Mouse (Mus musculus): ENCODE results near the gene Pip5k1b. TPM values are rescaled to one million over a fixed set of nuclear protein-coding genes. Genes with fewer than 3 reads are reported as not detected.

The Pip5k1b gene
- polyA plus RNA-seq, 1 experiment = 0.68 TPM

GRCm38 (mm10) chr19:24521997-24522396 is 33.7 kb downstream of the Pip5k1b start:
- Histone ChIP-seq H3K79me3 (ENCODE audit: low read depth) (no peaks in the 10 kb centered on the region), H3K27me3 (ENCODE audit: control insufficient read depth, insufficient read depth, insufficient read length) (no peaks in the 10 kb centered on the region), H3K79me2 (ENCODE audit: control insufficient read depth, insufficient read depth) (no peaks in the 10 kb centered on the region), H3K36me3 (ENCODE audit: control insufficient read depth, insufficient read depth) (no peaks in the 10 kb centered on the region), H3K4me3 (ENCODE audit: insufficient read depth, poor library complexity, severe bottlenecking) (no peak overlapping the region), H3ac (ENCODE audit: control insufficient read depth, insufficient read length, low read depth) (no peak overlapping the region)
- no peak for TF ChIP-seq MAX (IDR thresholded peaks at IDR 0.05)
- no peak for TF ChIP-seq CTCF (IDR thresholded peaks at IDR 0.05; ENCODE audit: control insufficient read depth, insufficient read depth, insufficient read length)
- no peak for TF ChIP-seq FOSL1 (IDR thresholded peaks at IDR 0.05; ENCODE audit: insufficient read depth, low read length, poor library complexity, severe bottlenecking)
- TF ChIP-seq CEBPB (IDR thresholded peaks at IDR 0.05; ENCODE audit: low read depth) = no peak
- no peak for TF ChIP-seq USF1 (IDR thresholded peaks at IDR 0.05; ENCODE audit: low read depth)
- TF ChIP-seq MYOD1 (IDR thresholded peaks at IDR 0.05; ENCODE audit: control insufficient read depth, insufficient read length, low read depth) = no peak
- TF ChIP-seq MYOG (IDR thresholded peaks at IDR 0.05; ENCODE audit: control insufficient read depth, extremely low read depth, insufficient read length) = no peak

GRCm38 (mm10) chr19:24521146-24521545 is 34.5 kb downstream of the Pip5k1b start:
- TF ChIP-seq FOSL1 (IDR thresholded peaks at IDR 0.05; ENCODE audit: insufficient read depth, low read length, poor library complexity, severe bottlenecking) (no peak), USF1 (IDR thresholded peaks at IDR 0.05; ENCODE audit: low read depth) (no peak), CTCF (IDR thresholded peaks at IDR 0.05; ENCODE audit: control insufficient read depth, insufficient read depth, insufficient read length) (no peak), MYOD1 (IDR thresholded peaks at IDR 0.05; ENCODE audit: control insufficient read depth, insufficient read length, low read depth) (no peak), CEBPB (IDR thresholded peaks at IDR 0.05; ENCODE audit: low read depth) (no peak), MYOG (IDR thresholded peaks at IDR 0.05; ENCODE audit: control insufficient read depth, extremely low read depth, insufficient read length) (no peak), MAX (IDR thresholded peaks at IDR 0.05) (no peak)
- Histone ChIP-seq H3K27me3 (ENCODE audit: control insufficient read depth, insufficient read depth, insufficient read length) (no peaks in the 10 kb centered on the region), H3K4me3 (ENCODE audit: insufficient read depth, poor library complexity, severe bottlenecking) (no peak overlapping the region)

GRCm38 (mm10) chr19:24519732-24520409 is 35.8 kb downstream of the Pip5k1b start:
- no peak overlapping the region for H3K4me3 ChIP-seq (ENCODE audit: insufficient read depth, poor library complexity, severe bottlenecking)
- H3K27me3 ChIP-seq (ENCODE audit: control insufficient read depth, insufficient read depth, insufficient read length) = no peaks in the 10 kb centered on the region
- H3K79me3 ChIP-seq (ENCODE audit: low read depth) = no peaks in the 10 kb centered on the region
- no peaks in the 10 kb centered on the region for H3K36me3 ChIP-seq (ENCODE audit: control insufficient read depth, insufficient read depth)
- no peak overlapping the region for H3ac ChIP-seq (ENCODE audit: control insufficient read depth, insufficient read length, low read depth)
- H3K79me2 ChIP-seq (ENCODE audit: control insufficient read depth, insufficient read depth) = no peaks in the 10 kb centered on the region
- TF ChIP-seq USF1 (IDR thresholded peaks at IDR 0.05; ENCODE audit: low read depth) (no peak), CEBPB (IDR thresholded peaks at IDR 0.05; ENCODE audit: low read depth) (no peak), FOSL1 (IDR thresholded peaks at IDR 0.05; ENCODE audit: insufficient read depth, low read length, poor library complexity, severe bottlenecking) (no peak), MAX (IDR thresholded peaks at IDR 0.05) (no peak), MYOG (IDR thresholded peaks at IDR 0.05; ENCODE audit: control insufficient read depth, extremely low read depth, insufficient read length) (no peak), MYOD1 (IDR thresholded peaks at IDR 0.05; ENCODE audit: control insufficient read depth, insufficient read length, low read depth) (no peak), CTCF (IDR thresholded peaks at IDR 0.05; ENCODE audit: control insufficient read depth, insufficient read depth, insufficient read length) (no peak)

More at GRCm38 (mm10) chr19:24521146-24521545, 34.5 kb downstream of the Pip5k1b start:
- Histone ChIP-seq H3ac (ENCODE audit: control insufficient read depth, insufficient read length, low read depth) (no peak overlapping the region), H3K79me3 (ENCODE audit: low read depth) (no peaks in the 10 kb centered on the region), H3K36me3 (ENCODE audit: control insufficient read depth, insufficient read depth) (no peaks in the 10 kb centered on the region), H3K79me2 (ENCODE audit: control insufficient read depth, insufficient read depth) (no peaks in the 10 kb centered on the region)

GRCm38 (mm10) chr19:24518384-24518783 is 37.3 kb downstream of the Pip5k1b start:
- no peak for TF ChIP-seq USF1 (IDR thresholded peaks at IDR 0.05; ENCODE audit: low read depth)
- TF ChIP-seq MYOD1 (IDR thresholded peaks at IDR 0.05; ENCODE audit: control insufficient read depth, insufficient read length, low read depth) = no peak
- no peak for TF ChIP-seq MYOG (IDR thresholded peaks at IDR 0.05; ENCODE audit: control insufficient read depth, extremely low read depth, insufficient read length)
- TF ChIP-seq CTCF (IDR thresholded peaks at IDR 0.05; ENCODE audit: control insufficient read depth, insufficient read depth, insufficient read length) = no peak
- TF ChIP-seq FOSL1 (IDR thresholded peaks at IDR 0.05; ENCODE audit: insufficient read depth, low read length, poor library complexity, severe bottlenecking) = no peak
- no peak for TF ChIP-seq CEBPB (IDR thresholded peaks at IDR 0.05; ENCODE audit: low read depth)
- TF ChIP-seq MAX (IDR thresholded peaks at IDR 0.05) = no peak
- Histone ChIP-seq H3K79me2 (ENCODE audit: control insufficient read depth, insufficient read depth) (no peaks in the 10 kb centered on the region), H3K36me3 (ENCODE audit: control insufficient read depth, insufficient read depth) (no peaks in the 10 kb centered on the region), H3K27me3 (ENCODE audit: control insufficient read depth, insufficient read depth, insufficient read length) (no peaks in the 10 kb centered on the region), H3ac (ENCODE audit: control insufficient read depth, insufficient read length, low read depth) (no peak overlapping the region), H3K4me3 (ENCODE audit: insufficient read depth, poor library complexity, severe bottlenecking) (no peak overlapping the region), H3K79me3 (ENCODE audit: low read depth) (no peaks in the 10 kb centered on the region)

GRCm38 (mm10) chr19:24517057-24517456 is 38.6 kb downstream of the Pip5k1b start:
- H3K36me3 ChIP-seq (ENCODE audit: control insufficient read depth, insufficient read depth) = no peaks in the 10 kb centered on the region
- H3K4me3 ChIP-seq (ENCODE audit: insufficient read depth, poor library complexity, severe bottlenecking) = no peak overlapping the region
- H3K79me2 ChIP-seq (ENCODE audit: control insufficient read depth, insufficient read depth) = no peaks in the 10 kb centered on the region
- no peak for TF ChIP-seq CEBPB (IDR thresholded peaks at IDR 0.05; ENCODE audit: low read depth)
- TF ChIP-seq MYOD1 (IDR thresholded peaks at IDR 0.05; ENCODE audit: control insufficient read depth, insufficient read length, low read depth) = no peak
- no peak for TF ChIP-seq MAX (IDR thresholded peaks at IDR 0.05)
- no peak for TF ChIP-seq CTCF (IDR thresholded peaks at IDR 0.05; ENCODE audit: control insufficient read depth, insufficient read depth, insufficient read length)
- no peak for TF ChIP-seq USF1 (IDR thresholded peaks at IDR 0.05; ENCODE audit: low read depth)
- TF ChIP-seq FOSL1 (IDR thresholded peaks at IDR 0.05; ENCODE audit: insufficient read depth, low read length, poor library complexity, severe bottlenecking) = no peak
- no peak for TF ChIP-seq MYOG (IDR thresholded peaks at IDR 0.05; ENCODE audit: control insufficient read depth, extremely low read depth, insufficient read length)
- no peaks in the 10 kb centered on the region for H3K79me3 ChIP-seq (ENCODE audit: low read depth)
- H3K27me3 ChIP-seq (ENCODE audit: control insufficient read depth, insufficient read depth, insufficient read length) = no peaks in the 10 kb centered on the region
- no peak overlapping the region for H3ac ChIP-seq (ENCODE audit: control insufficient read depth, insufficient read length, low read depth)
